Mouse (Mus musculus): ENCODE results near the gene Klf7.

DNA sequence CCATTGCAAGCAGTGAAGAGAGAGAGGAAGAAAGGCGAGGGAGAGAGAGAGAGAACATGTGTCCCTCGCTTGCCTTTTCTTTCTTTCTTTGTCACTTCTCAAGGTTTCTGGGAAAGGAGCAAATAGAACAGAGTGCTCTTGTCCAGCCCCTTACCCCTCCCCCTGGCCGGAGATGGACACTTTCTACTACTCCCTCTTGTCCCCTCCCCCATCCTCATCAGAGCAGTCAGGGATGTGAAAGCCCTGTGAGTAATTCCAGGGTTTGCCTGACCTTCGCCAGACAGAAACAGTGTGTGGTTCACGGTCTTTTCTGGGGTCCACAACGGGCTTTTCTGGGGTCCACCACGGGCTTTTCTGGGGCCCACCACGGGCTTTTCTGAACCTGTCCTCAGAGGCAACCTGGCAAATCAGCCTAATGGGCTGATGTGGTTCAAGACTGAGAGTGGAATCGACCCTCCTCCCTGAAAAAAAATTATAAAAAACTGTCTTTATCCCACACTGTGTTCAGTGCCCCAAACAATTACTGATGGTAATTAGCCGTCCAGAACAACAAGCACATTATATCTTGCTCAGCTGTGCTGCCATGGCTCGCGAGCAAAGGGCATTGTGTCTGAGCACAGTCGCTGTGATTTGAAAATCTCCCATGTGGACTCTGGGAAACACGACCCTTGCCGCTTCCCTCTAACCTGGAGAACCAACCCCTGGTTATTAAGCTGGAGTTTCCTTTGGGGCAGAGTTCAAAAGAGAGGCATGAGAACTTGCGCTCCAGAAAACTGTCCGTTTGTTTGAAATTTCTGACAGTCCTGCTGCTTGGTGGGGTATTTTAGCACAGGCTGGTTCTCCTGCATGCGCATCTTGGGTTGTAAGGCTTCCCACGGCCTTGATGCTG lies 127.6 kb downstream of the Klf7 start:
- TF ChIP-seq CTCF (IDR thresholded peaks at IDR 0.05; ENCODE audit: borderline replicate concordance, insufficient read depth, low read depth, low read length) (no peak), POLR2A (IDR thresholded peaks at IDR 0.05; ENCODE audit: borderline replicate concordance, insufficient read depth, low read length) (no peak)

Measured in cerebellum, adult 2 months (tissue).